Mouse (Mus musculus) limb, embryonic 12.5 days (tissue): ENCODE results near the gene Cst9. TPM values are rescaled to one million over a fixed set of nuclear protein-coding genes. Genes with fewer than 3 reads are reported as not detected.

Source experiments
- ATAC-seq: fragments of 200-750 bp; cut with Nextera tagmentation; 2 replicates; pipeline ENCODE4 v1.8.0; 2017; ENCODE audit warnings: low read depth, moderate TSS enrichment; ENCODE audit not compliant: insufficient number of reproducible peaks, insufficient read depth, low FRiP score, low TSS enrichment
- H3K27ac ChIP-seq: fragments of 300-500 bp; sonication (generic); 2 replicates; pipeline ENCODE4 v1.5.1; 2016; ENCODE audit warnings: mild to moderate bottlenecking, moderate library complexity
- H3K27me3 ChIP-seq: fragments of 300-500 bp; sonication (generic); 2 replicates; pipeline ENCODE4 v1.6.1; 2016; ENCODE audit warnings: mild to moderate bottlenecking, moderate library complexity
- H3K36me3 ChIP-seq: fragments of 300-500 bp; sonication (generic); 2 replicates; pipeline ENCODE4 v1.6.1; 2016; ENCODE audit warnings: mild to moderate bottlenecking, moderate library complexity
- H3K4me1 ChIP-seq: fragments of 300-500 bp; sonication (generic); replicated peaks from 2 replicates; pipeline ENCODE4 v1.6.1; 2016
- H3K4me2 ChIP-seq: fragments of 300-500 bp; sonication (generic); 2 replicates; pipeline ENCODE4 v1.6.1; 2016; ENCODE audit warnings: mild to moderate bottlenecking, moderate library complexity
- H3K4me3 ChIP-seq: fragments of 300-500 bp; sonication (generic); replicated peaks from 2 replicates; pipeline ENCODE4 v1.5.1; 2016; ENCODE audit warnings: mild to moderate bottlenecking
- H3K9ac ChIP-seq: fragments of 300-500 bp; sonication (generic); replicated peaks from 2 replicates; pipeline ENCODE4 v1.6.1; 2016; ENCODE audit warnings: mild to moderate bottlenecking, moderate library complexity
- H3K9me3 ChIP-seq: fragments of 300-500 bp; sonication (generic); 2 replicates; pipeline ENCODE4 v1.6.1; 2016; ENCODE audit warnings: mild to moderate bottlenecking, moderate library complexity
- WGBS: fragments of 180-500 bp; shearing (Covaris S2); methylation state at CpG from one replicate; pipeline ENCODE4 v1.1.7; 2016; 5-methylcytosine and 5-hydroxymethylcytosine counted together
- polyA plus RNA-seq: library from polyadenylated mRNA; unstranded; fragments of >200 nt; fragmentation: Nextera tagmentation; extraction: Ambion mirVana; gene quantifications from 2 replicates; pipeline ENCODE4 v1.2.1, GENCODE M21; 2016

Cst9 gene
- not detected in 2 replicates for polyA plus RNA-seq

DNA sequence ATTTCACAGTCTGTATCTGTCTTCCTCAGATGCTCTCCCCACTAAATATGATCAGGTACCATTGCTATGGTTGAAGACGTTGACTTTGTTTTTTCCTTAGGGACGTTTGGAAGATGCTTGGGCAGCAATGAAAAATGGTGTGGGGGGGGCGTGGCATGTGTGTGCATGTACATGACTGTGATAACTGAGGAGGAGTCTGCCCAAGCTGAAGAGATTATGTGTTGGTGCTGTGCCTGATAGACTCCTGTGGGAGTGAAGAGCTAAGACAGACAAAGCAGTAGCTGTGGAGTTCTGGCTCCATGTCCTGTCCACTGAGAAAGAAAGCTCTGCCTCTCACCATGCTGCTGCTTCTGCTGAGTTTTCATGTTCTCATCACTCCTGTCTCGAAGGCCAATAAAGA is at the start of gene Cst9:
Gene Cst9 (plus strand): TSS at position 236 of the 400 bp plus-strand sequence.
- Histone ChIP-seq H3K4me1 (no peaks in the 10 kb centered on the region), H3K27ac (no peak within 1 kb of the TSS), H3K4me3 (no peak within 1 kb of the TSS), H3K36me3 (no peaks in the 10 kb centered on the region), H3K9ac (no peak within 1 kb of the TSS), H3K27me3 (no peaks in the 10 kb centered on the region), H3K9me3 (no peaks in the 10 kb centered on the region), H3K4me2 (no peak within 1 kb of the TSS)
- 70% methylated on average over 4 of the region's 4 CpGs for WGBS
- no peak for ATAC-seq

DNA sequence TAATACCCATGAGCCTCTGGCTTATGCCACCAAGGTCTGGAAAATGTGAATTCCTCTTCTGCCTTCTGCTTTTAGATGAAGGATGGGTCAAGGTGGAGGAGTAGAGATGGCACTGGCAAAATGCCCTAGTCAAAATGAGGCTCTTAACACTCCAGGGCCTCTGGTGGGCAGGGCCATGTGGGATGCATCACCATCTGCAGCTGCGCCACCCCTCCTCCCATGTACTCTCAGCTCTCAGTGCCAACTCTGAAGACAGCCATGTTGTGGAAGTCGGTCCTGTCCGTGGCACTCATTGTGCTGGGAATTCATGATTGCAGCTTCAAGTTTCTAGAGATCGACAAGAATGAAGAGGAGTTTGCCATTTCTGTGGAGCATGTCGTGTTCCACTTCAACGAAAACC is 45.8 kb upstream of the Cst9 start, which contains the start of gene Cst12:
Gene Cst12 (plus strand): TSS at position 220 of the 400 bp plus-strand sequence.
- H3K9ac ChIP-seq = no peak within 1 kb of the TSS
- H3K4me2 ChIP-seq = no peak within 1 kb of the TSS
- no peak for ATAC-seq
- H3K36me3 ChIP-seq = no peaks in the 10 kb centered on the region
- no peak within 1 kb of the TSS for H3K27ac ChIP-seq
- no peak within 1 kb of the TSS for H3K4me3 ChIP-seq
- 90% methylated on average over 6 of the region's 6 CpGs for WGBS
- no peaks in the 10 kb centered on the region for H3K9me3 ChIP-seq
- H3K4me1 ChIP-seq = no peaks in the 10 kb centered on the region
- H3K27me3 ChIP-seq = no peaks in the 10 kb centered on the region

DNA sequence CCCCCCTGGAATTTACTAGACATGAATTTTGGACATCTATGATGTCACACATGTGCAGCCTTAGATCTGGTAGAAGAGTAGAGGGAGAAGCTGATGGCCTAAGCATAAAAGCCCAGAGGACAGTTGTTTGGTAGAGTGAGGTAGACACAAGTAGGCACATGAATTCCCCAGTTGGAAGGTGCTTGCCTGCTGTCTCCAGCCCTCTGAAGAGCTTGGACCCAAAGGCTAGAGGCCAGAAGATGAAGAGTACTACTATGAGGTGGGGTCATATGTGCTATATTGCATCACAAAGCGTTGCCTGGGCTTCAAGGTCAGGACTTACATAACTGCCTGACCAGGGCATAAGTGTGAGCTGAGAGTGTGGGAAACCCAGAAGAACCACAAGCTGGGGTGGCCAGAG is 36.5 kb upstream of the Cst9 start, which contains the start of gene Cst8:
Gene Cst8 (plus strand): TSS at position 301 of the 400 bp plus-strand sequence.
- Histone ChIP-seq H3K27ac (no peak within 1 kb of the TSS), H3K36me3 (no peaks in the 10 kb centered on the region), H3K4me2 (no peak within 1 kb of the TSS), H3K4me3 (no peak within 1 kb of the TSS), H3K27me3 (no peaks in the 10 kb centered on the region), H3K9ac (no peak within 1 kb of the TSS), H3K9me3 (no peaks in the 10 kb centered on the region), H3K4me1 (no peaks in the 10 kb centered on the region)
- WGBS = 88% methylated on average over 1 of the region's 1 CpGs
- ATAC-seq = no peak

DNA sequence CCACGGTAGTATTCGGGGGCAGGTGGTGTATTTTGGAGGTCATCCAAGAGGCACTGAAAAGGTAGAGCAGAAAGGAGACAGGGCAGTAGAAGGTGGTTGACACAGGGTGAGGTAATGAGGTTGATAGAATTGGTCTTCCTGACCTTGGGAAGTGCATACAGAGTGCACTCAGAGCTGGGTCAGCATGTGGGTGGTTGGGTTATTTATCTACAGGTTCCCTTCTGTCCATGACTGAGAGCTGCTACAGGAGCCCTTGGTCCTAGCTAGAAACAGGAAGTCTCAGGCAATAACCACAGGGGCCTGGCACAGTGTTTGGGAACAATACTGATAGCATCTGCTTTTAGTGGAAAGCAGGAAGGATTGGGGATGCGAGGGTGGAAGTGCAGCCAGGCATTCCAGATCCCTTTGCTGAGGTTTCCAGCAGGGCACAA is 33.4 kb upstream of the Cst9 start:
- H3K4me3 ChIP-seq = no peak overlapping the region
- no peak overlapping the region for H3K4me2 ChIP-seq
- ATAC-seq = no peak
- 60% methylated on average over 3 of the region's 3 CpGs for WGBS
- no peaks in the 10 kb centered on the region for H3K9me3 ChIP-seq
- no peak overlapping the region for H3K27ac ChIP-seq
- H3K9ac ChIP-seq = no peak overlapping the region
- H3K36me3 ChIP-seq = no peaks in the 10 kb centered on the region
- H3K4me1 ChIP-seq = no peaks in the 10 kb centered on the region
- H3K27me3 ChIP-seq = no peaks in the 10 kb centered on the region

DNA sequence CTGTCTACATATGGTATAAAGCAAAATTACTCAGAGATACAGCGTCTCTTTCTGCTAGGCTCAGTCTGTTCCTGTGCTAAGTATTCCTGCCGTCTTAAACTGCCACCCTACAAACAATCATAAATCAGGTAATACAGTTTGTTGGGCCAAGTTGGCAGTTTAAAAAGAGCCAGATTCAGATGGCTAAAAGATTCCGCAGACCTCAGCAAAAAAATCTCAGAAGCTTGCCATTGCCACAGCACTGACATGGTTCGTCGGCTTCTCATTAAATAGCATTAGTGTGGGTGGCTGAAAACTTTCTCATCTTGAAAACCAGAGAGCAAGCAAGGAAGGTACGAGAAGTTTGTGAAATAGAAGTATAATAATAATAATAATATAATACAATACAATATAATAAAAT is 28.3 kb upstream of the Cst9 start:
- Histone ChIP-seq H3K9me3 (no peaks in the 10 kb centered on the region), H3K4me2 (no peak overlapping the region), H3K4me3 (no peak overlapping the region), H3K9ac (no peak overlapping the region), H3K27ac (no peak overlapping the region), H3K4me1 (no peaks in the 10 kb centered on the region), H3K36me3 (no peaks in the 10 kb centered on the region), H3K27me3 (no peaks in the 10 kb centered on the region)
- WGBS = 65% methylated on average over 6 of the region's 6 CpGs
- no peak for ATAC-seq

DNA sequence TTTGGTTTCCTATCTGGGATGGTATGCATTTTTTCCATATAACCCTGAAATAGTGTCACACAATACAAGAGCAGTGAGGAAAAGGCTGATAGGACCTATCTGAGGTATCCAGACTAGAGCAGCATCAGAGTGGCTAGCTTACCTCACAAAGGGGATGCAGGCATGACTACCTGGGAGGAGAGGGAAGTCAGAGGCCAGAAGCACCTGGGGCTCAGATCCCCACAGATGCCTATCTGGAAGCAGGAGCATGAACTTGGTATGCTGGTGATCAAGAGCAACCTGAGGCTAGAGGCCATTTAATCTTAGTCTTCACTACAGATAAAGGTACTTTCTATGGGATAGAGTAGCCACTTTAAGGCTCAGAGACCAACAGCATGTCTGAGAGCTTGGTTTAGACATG is 15.0 kb upstream of the Cst9 start, which contains the start of gene Cst13:
Gene Cst13 (plus strand): TSS at position 173 of the 400 bp plus-strand sequence.
- ATAC-seq = no peak
- Histone ChIP-seq H3K9ac (no peak within 1 kb of the TSS), H3K27ac (no peak within 1 kb of the TSS), H3K4me3 (no peak within 1 kb of the TSS), H3K4me2 (no peak within 1 kb of the TSS), H3K27me3 (no peaks in the 10 kb centered on the region), H3K4me1 (no peaks in the 10 kb centered on the region), H3K36me3 (no peaks in the 10 kb centered on the region), H3K9me3 (no peaks in the 10 kb centered on the region)

DNA sequence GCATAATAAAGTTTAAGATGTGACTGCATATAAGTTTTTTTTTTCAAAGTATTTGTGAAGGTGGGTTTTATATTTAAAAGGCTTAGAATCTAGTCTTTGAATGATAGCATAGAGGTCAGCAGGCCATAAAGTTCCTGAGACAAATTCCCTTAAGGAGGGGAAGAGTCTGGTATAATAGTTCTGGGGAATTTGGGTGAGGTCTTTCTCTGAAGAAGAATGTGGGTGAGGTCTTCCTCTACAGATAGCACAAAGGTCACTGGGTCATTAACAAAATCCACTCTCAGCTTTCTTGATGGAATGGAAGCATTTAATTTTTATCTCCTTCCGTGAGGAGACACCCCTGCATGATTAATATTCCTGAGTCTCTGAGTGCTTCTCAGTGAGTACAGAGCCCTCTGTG is 9.0 kb upstream of the Cst9 start:
- WGBS = 59% methylated on average over 1 of the region's 1 CpGs
- no peaks in the 10 kb centered on the region for H3K36me3 ChIP-seq
- H3K9ac ChIP-seq = no peak overlapping the region
- no peak overlapping the region for H3K4me2 ChIP-seq
- no peaks in the 10 kb centered on the region for H3K4me1 ChIP-seq
- ATAC-seq = no peak
- no peak overlapping the region for H3K27ac ChIP-seq
- no peak overlapping the region for H3K4me3 ChIP-seq
- no peaks in the 10 kb centered on the region for H3K27me3 ChIP-seq
- H3K9me3 ChIP-seq = no peaks in the 10 kb centered on the region

DNA sequence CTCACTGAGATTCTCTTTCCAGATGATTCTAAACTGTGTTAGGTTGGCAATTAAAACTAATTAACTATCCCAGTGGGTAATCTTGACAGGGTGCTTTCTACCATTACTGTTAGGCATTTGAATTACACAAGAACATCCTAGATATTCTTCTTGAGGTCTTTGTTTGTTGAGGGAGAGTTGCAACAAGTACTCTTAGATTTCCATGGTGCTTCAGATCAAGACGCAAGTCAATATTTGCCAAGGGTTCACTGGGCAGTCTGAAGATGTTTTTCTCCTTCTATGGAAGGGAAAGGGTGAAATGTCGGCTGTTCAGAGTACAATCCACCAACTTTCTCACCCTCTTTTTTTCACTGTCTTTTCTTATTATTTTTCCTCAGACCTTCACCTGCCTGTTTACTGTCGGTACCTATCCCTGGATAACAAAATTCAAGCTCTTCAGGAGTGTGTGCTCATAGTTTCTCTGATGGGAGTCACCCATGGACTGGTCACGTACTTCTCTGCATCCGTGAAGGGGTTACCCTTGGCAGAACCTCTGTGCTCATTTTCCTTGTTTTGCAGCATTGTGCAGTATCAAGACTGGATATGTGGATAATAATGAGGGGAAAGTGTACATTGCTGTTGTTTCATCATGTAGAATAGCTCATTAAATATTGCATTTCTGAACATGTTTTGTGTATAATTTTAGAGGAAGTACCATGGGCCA is 3.3 kb downstream of the Cst9 start:
- H3K4me3 ChIP-seq = no peak overlapping the region
- H3K4me1 ChIP-seq = no peaks in the 10 kb centered on the region
- no peaks in the 10 kb centered on the region for H3K36me3 ChIP-seq
- no peak overlapping the region for H3K9ac ChIP-seq
- no peak overlapping the region for H3K27ac ChIP-seq
- H3K4me2 ChIP-seq = no peak overlapping the region
- WGBS = 88% methylated on average over 5 of the region's 5 CpGs
- H3K9me3 ChIP-seq = no peaks in the 10 kb centered on the region
- ATAC-seq = no peak
- no peaks in the 10 kb centered on the region for H3K27me3 ChIP-seq

DNA sequence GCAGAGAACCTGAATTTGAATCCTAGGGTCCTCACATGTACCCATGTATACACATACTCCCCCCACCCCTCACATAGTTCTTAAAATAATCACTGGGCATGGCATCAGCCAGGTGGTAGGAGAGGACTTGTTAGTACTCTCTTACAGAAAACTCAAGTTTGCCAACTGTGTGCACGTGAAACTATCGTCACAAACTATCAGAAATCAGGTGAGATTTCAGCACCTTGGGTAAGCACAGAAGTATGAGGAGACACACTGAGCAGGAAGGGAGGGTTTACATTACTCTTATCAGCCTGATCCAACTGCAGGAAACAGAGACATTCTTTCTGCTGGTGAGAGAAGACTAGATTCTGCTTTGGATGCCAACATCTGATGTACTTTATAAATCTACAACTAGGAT is 4.3 kb downstream of the Cst9 start:
- Histone ChIP-seq H3K27ac (no peak overlapping the region), H3K9me3 (no peaks in the 10 kb centered on the region), H3K36me3 (no peaks in the 10 kb centered on the region), H3K4me3 (no peak overlapping the region), H3K27me3 (no peaks in the 10 kb centered on the region), H3K4me2 (no peak overlapping the region), H3K4me1 (no peaks in the 10 kb centered on the region), H3K9ac (no peak overlapping the region)
- no peak for ATAC-seq
- WGBS = 85% methylated on average over 2 of the region's 2 CpGs

DNA sequence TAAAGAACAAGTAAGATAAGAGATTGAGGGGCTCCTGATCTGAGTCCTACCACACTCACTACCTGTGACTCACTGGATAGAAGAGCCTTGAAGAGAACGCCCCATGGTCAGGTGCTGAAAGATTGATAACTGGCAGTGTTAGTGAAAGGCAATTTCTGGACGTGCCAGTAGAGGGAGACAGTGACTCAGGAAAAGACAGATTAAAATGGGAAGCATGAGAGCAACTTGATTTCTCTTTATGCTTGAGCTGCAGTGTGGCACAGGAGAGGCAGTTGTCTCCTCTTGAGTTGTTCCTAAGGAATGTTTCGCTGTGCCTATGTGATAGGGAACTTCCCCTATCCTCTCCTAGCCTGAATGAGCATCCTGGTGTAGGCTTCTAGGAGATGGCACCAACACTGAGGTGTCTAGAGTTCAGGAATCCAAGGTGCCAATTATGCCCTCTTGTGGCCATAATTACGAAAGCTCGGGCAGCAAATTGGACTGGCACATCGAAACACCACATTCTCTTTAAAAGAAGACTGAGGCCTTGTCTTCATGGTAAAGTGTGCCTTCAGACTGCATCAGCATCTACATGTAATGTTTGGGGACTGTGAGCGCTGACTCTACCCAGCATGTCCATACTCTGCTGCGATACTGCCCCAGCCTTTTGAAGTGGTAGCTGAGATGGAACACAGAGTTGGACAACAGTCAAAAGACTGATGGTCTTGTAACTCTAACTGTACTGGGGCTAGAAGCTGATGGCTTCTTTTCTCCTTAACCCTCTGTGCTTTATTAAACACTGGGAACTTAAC is 16.4 kb downstream of the Cst9 start:
- peak; percentile 55; the same call in 1 of the 2 replicates for ATAC-seq
- H3K9ac ChIP-seq = no peak overlapping the region
- H3K27me3 ChIP-seq = no peaks in the 10 kb centered on the region
- H3K9me3 ChIP-seq = no peaks in the 10 kb centered on the region
- WGBS = 48% methylated on average over 8 of the region's 8 CpGs
- no peak overlapping the region for H3K4me2 ChIP-seq
- H3K36me3 ChIP-seq = no peaks in the 10 kb centered on the region
- H3K4me3 ChIP-seq = no peak overlapping the region
- no peaks in the 10 kb centered on the region for H3K4me1 ChIP-seq
- H3K27ac ChIP-seq = no peak overlapping the region

DNA sequence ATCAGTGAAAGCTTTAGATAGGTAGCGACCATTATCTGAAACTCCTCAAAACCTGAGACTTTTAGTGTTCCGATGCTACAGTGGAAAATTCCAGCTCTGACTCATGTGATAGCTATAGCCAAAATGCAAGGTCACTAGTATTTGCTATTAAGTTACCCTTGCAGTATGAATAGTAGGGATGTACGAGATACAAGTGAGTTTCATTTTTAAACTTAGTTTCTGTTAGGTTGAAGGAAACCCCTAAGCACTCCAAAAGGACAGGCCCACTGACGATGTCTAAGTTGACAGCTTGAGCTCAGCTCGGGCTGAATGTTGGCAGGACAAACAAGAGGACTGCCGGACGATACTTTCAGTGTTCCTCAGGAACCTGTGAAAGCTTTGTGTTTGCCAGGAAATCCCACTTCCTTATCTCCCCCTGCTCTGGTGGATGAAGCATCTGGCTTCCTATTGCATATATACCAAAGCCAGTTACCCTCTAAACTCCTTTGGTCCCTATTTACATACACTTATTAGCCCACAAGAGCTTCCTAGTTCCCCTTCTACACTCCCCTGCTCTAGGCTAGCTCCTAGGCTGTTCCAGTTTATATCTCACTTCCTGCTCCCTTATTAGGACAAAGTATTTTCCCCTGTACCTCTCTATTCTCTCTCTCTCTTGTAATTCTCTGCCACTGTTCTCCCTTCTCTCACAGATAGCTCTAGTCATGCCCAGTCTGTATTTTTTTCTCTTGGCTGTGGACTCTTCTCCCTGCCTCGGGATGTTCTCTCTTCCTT is 21.9 kb downstream of the Cst9 start:
- H3K36me3 ChIP-seq = no peaks in the 10 kb centered on the region
- no peaks in the 10 kb centered on the region for H3K9me3 ChIP-seq
- H3K27me3 ChIP-seq = no peaks in the 10 kb centered on the region
- no peak overlapping the region for H3K4me2 ChIP-seq
- H3K9ac ChIP-seq = no peak overlapping the region
- no peak for ATAC-seq
- no peaks in the 10 kb centered on the region for H3K4me1 ChIP-seq
- no peak overlapping the region for H3K27ac ChIP-seq
- no peak overlapping the region for H3K4me3 ChIP-seq
- WGBS = 78% methylated on average over 8 of the region's 8 CpGs
